Mouse (Mus musculus) midbrain, postnatal 0 days (tissue): ENCODE results near the gene Plaur. TPM values are rescaled to one million over a fixed set of nuclear protein-coding genes. Genes with fewer than 3 reads are reported as not detected.
A peak's percentile ranks its signal among the peaks of the same experiment; 100 is the strongest.

Source experiments
- ATAC-seq: fragments of 200-750 bp; cut with Nextera tagmentation; 2 replicates; pipeline ENCODE4 v1.8.0; 2017; ENCODE audit warnings: moderate number of reproducible peaks, mild to moderate bottlenecking, moderate TSS enrichment, moderate library complexity; ENCODE audit not compliant: low FRiP score
- DNase-seq: peaks from one replicate; pipeline ENCODE4 v3.0.0-alpha.2; 2015; ENCODE audit warnings: low spot score
- H3K27ac ChIP-seq: fragments of 300-500 bp; sonication (generic); 2 replicates; pipeline ENCODE4 v1.5.1; 2014; ENCODE audit warnings: low read depth, mild to moderate bottlenecking, low read length, mixed read lengths
- H3K27me3 ChIP-seq: fragments of 300-500 bp; sonication (generic); 2 replicates; pipeline ENCODE4 v1.6.1; 2014; ENCODE audit warnings: low read length, control low read depth, mixed read lengths; ENCODE audit not compliant: insufficient read depth
- H3K36me3 ChIP-seq: fragments of 300-500 bp; sonication (generic); 2 replicates; pipeline ENCODE4 v1.6.1; 2014; ENCODE audit warnings: low read length, control low read depth, mixed read lengths; ENCODE audit not compliant: insufficient read depth
- H3K4me1 ChIP-seq: fragments of 300-500 bp; sonication (generic); 2 replicates; pipeline ENCODE4 v1.6.1; 2014; ENCODE audit warnings: mild to moderate bottlenecking, control low read depth, antibody characterized with exemption, low read length, mixed read lengths; ENCODE audit not compliant: insufficient read depth
- H3K4me2 ChIP-seq: fragments of 300-500 bp; sonication (generic); 2 replicates; pipeline ENCODE4 v1.6.1; 2014; ENCODE audit warnings: low read depth, mild to moderate bottlenecking, low read length, mixed read lengths; ENCODE audit not compliant: poor library complexity, severe bottlenecking
- H3K4me3 ChIP-seq: fragments of 300-500 bp; sonication (generic); 2 replicates; pipeline ENCODE4 v1.5.1; 2014; ENCODE audit warnings: low read depth, mild to moderate bottlenecking, low read length, moderate library complexity
- H3K9ac ChIP-seq: fragments of 300-500 bp; sonication (generic); replicated peaks from 2 replicates; pipeline ENCODE4 v1.6.1; 2014; ENCODE audit warnings: mild to moderate bottlenecking, low read length, moderate library complexity, mixed read lengths; ENCODE audit not compliant: poor library complexity, severe bottlenecking
- H3K9me3 ChIP-seq: fragments of 300-500 bp; sonication (generic); 2 replicates; pipeline ENCODE4 v1.6.1; 2016; ENCODE audit warnings: low read length, control low read depth
- CTCF ChIP-seq: IDR thresholded peaks from 2 replicates; pipeline ENCODE4 v1.5.1; 2016; ENCODE audit warnings: antibody characterized with exemption, mild to moderate bottlenecking
- WGBS: fragments of 180-500 bp; shearing (Covaris S2); extraction: QIAGEN DNeasy Blood & Tissue Kit; methylation state at CpG from one replicate; pipeline ENCODE4 v1.1.7; 2014; 5-methylcytosine and 5-hydroxymethylcytosine counted together
- polyA plus RNA-seq: library from polyadenylated mRNA; unstranded; fragments of >200 nt; fragmentation: Nextera tagmentation; extraction: Ambion mirVana; gene quantifications from 2 replicates; pipeline ENCODE4 v1.2.1, GENCODE M21; 2015
- total RNA-seq: library from RNA; depleted of rRNA; stranded (reverse); fragments of >200 nt; gene quantifications from 2 replicates; pipeline ENCODE4 v1.2.3, GENCODE M21; 2014

Gene Plaur
- total and polyA plus RNA-seq, 2 experiments from 2014 or later, result 1.1 to 3.7 TPM

DNA sequence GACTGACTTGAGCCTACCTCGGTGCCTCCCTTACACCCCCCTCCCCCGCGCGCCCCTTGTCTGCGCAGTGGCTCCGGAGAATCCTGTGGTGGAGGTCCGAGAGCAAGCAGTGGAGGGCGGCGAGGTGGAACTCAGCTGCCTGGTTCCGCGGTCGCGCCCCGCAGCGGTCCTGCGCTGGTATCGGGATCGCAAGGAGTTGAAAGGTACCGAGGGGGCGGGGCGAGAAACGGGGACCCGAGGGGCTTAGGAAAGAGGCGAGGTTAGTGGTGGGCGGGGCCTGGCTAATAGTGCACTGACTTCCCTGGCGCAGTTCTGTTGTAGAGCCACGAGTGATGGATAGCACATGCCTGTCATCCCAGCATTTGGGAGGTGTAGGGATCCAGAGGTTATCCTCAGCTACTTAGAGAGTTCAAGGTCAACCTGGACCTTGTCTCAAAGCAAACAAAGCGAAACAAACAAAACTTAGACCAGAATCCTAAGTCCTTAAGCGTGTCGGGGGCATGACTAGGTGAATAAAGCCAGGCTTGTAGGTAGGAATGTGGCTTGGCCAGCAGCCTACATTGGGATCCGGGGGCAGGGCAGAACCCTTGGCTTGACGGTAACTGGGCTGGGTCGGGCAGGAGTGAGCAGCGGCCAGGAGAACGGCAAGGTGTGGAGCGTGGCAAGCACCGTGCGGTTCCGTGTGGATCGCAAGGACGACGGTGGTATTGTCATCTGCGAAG is 37.7 kb downstream of the Plaur start:
- Histone ChIP-seq H3K4me3 (no peak overlapping the region), H3K4me1 (no peaks in the 10 kb centered on the region), H3K4me2 (no peak overlapping the region; the same call in 1 of the 2 replicates), H3K9me3 (no peaks in the 10 kb centered on the region), H3K9ac (no peak overlapping the region), H3K27ac (no peak overlapping the region), H3K36me3 (peaks cover 23% of the 10 kb centered on the region), H3K27me3 (no peaks in the 10 kb centered on the region)
- ATAC-seq, result peak; percentile 17; the same call in 1 of the 2 replicates
- 25% methylated on average over 41 of the region's 43 CpGs for WGBS
- DNase-seq, result no peak
- TF ChIP-seq CTCF, result no peak

DNA sequence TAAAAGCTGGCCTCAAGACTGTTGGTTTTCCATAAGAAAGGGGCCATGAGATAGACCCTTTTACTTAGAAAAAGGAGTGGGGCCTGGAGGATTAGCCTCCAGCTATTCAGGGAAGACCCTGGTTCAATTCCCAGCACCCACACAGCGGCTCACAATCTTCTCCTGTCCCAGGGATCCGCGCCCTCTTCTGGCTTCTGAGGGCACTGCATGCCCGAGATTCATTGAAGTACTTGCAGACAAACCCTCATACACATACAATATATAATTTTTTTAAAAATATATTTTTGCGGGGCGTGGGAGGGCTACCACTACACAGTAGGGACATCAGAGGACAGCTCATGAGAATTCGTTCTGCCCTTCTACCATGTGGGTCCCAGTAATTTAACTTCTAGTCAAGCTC is 38.6 kb downstream of the Plaur start:
- H3K4me1 ChIP-seq, result peaks cover 8% of the 10 kb centered on the region; the same call in 1 of the 2 replicates
- 41% methylated on average over 7 of the region's 7 CpGs for WGBS
- DNase-seq, result peak; percentile 48

DNA sequence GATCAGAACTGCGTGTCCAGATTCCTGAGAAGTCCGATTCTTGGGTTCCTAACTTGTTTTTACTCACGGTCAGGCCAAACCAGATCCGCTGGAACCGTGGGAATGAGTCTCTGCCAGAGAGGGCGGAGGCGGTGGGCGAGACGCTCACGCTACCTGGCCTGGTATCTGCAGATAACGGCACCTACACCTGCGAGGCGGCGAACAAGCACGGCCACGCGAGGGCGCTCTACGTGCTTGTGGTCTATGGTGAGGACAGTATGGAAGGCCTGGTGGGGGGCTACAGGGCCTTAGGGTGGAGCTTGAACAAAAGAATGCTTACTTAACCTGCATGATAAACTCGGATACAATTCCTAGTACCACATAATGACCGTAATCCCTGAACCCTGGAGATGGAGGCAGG is 39.2 kb downstream of the Plaur start:
- ATAC-seq, result no peak
- no peak overlapping the region for H3K9ac ChIP-seq
- no peaks in the 10 kb centered on the region for H3K9me3 ChIP-seq
- peaks cover 8% of the 10 kb centered on the region; the same call in 1 of the 2 replicates for H3K4me1 ChIP-seq
- peak; percentile 43 for TF ChIP-seq CTCF
- H3K27me3 ChIP-seq, result no peaks in the 10 kb centered on the region
- no peak overlapping the region for H3K4me3 ChIP-seq
- DNase-seq, result no peak
- peaks cover 23% of the 10 kb centered on the region for H3K36me3 ChIP-seq
- no peak overlapping the region for H3K4me2 ChIP-seq
- no peak overlapping the region for H3K27ac ChIP-seq
- 60% methylated on average over 21 of the region's 21 CpGs for WGBS

More for the DNA sequence above, 38.6 kb downstream of the Plaur start:
- Histone ChIP-seq H3K4me3 (no peak overlapping the region), H3K9ac (no peak overlapping the region), H3K36me3 (peaks cover 23% of the 10 kb centered on the region), H3K4me2 (no peak overlapping the region), H3K27ac (no peak overlapping the region), H3K9me3 (no peaks in the 10 kb centered on the region), H3K27me3 (no peaks in the 10 kb centered on the region)
- no peak for ATAC-seq
- TF ChIP-seq CTCF, result peak; percentile 62

DNA sequence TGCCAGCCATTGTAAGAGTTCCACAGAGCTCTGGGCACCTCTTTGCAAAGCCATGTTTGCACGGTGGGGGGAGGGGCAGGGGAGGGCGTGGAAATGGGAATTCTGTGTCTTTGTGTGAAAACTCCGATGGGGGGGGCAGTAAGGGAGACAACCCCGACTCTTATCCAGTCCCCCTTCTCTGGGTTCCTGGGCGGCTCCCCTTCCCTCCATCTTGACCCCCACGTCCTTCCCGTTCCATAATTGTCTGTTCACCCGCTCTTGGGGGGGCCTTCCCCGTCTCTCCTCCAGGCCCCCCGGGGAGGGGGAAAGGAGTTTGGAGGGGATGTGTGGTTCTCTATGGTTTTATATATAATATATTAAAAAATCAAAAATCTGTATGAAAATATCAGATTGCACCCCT is 41.7 kb downstream of the Plaur start:
- ATAC-seq (no peak), DNase-seq (no peak)
- H3K4me2 ChIP-seq, result no peak overlapping the region
- H3K27me3 ChIP-seq, result no peaks in the 10 kb centered on the region
- no peaks in the 10 kb centered on the region for H3K9me3 ChIP-seq
- H3K4me1 ChIP-seq, result peaks cover 14% of the 10 kb centered on the region
- 25% methylated on average over 9 of the region's 10 CpGs for WGBS
- H3K4me3 ChIP-seq, result no peak overlapping the region
- 0 out of 2 replicates have a peak overlapping the region, but pooled peaks have one; percentile 51 for H3K27ac ChIP-seq
- TF ChIP-seq CTCF, result no peak
- H3K9ac ChIP-seq, result no peak overlapping the region
- peaks cover 23% of the 10 kb centered on the region for H3K36me3 ChIP-seq

DNA sequence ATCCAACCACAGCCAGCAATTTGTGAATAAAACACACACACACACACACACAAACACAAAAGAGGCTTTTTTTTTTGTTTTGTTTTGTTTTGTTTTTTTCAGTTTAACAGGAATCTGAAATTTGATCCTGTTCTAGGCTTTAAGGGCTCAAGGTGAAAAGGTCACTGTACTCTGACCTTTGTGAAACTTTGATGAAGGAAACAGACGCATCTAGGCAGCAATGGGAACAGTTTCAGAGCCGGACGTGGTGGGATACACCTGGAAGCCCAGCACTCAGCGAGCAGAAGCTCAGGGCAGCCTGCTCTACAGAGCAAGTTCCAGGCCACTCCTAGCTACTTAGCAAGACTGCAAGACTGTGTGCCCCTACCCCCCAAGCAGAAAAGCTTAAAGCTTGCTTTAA is 42.6 kb downstream of the Plaur start:
- no peak for DNase-seq
- H3K9me3 ChIP-seq, result no peaks in the 10 kb centered on the region
- H3K27me3 ChIP-seq, result no peaks in the 10 kb centered on the region
- H3K4me2 ChIP-seq, result no peak overlapping the region
- ATAC-seq, result no peak
- no peak overlapping the region for H3K4me3 ChIP-seq
- H3K4me1 ChIP-seq, result peaks cover 14% of the 10 kb centered on the region
- H3K27ac ChIP-seq, result peak overlapping the region; percentile 99; the same call in 1 of the 2 replicates
- H3K9ac ChIP-seq, result peak overlapping the region; percentile 93; the same call in 1 of the 2 replicates
- no peak for TF ChIP-seq CTCF
- peaks cover 19% of the 10 kb centered on the region for H3K36me3 ChIP-seq
- WGBS, result 36% methylated on average over 4 of the region's 4 CpGs

DNA sequence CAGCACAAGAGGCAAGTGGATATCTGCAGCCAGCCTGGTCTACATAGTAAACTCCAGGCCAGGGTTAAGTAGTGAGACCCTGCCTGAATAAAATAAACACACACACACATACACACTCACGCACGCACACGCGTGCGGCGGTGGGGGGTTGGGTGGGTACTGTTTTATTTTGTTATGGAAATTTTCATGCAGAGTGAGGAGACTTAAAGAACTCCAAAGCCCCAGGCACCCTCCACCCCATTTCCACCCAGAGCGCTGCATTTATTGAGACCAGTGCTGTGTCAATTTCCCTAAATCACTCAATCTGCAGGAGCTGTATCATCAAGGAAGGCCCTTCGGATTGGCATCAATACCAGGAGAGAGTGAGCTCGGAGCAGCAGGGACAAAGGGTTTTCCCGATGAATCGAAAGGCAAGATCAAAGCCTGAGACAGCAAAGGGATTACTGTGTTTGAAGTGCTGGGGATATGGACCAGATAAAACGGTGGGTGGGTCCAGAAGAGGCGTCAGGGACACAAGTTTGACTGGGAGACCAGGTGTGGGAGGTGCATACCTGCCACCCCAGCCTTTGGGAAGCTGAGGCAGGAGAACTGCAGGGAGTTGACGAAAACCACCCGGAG is 43.3 kb downstream of the Plaur start:
- peak overlapping the region; percentile 65 for H3K4me2 ChIP-seq
- DNase-seq, result no peak
- H3K27me3 ChIP-seq, result no peaks in the 10 kb centered on the region
- ATAC-seq, result no peak
- peaks cover 14% of the 10 kb centered on the region for H3K4me1 ChIP-seq
- H3K36me3 ChIP-seq, result peaks cover 18% of the 10 kb centered on the region
- TF ChIP-seq CTCF, result no peak
- H3K27ac ChIP-seq, result peak overlapping the region; percentile 99
- no peaks in the 10 kb centered on the region for H3K9me3 ChIP-seq
- H3K4me3 ChIP-seq, result peak overlapping the region; percentile 63; the same call in 1 of the 2 replicates
- WGBS, result 4% methylated on average over 15 of the region's 15 CpGs
- H3K9ac ChIP-seq, result peak overlapping the region; percentile 93
